Mouse (Mus musculus) small intestine, adult 2 months (tissue): ENCODE results near the gene Irak4. TPM values are rescaled to one million over a fixed set of nuclear protein-coding genes. Genes with fewer than 3 reads are reported as not detected.

ENCODE experiments used
- H3K27ac ChIP-seq: fragments of 200-500 bp; 2 replicates; pipeline ENCODE4 v1.5.1; 2012; ENCODE audit warnings: low read depth, low read length, control low read depth, inconsistent platforms; ENCODE audit not compliant: insufficient read depth
- H3K27me3 ChIP-seq: fragments of 200-500 bp; 2 replicates; pipeline ENCODE4 v1.6.1; 2012; ENCODE audit warnings: mild to moderate bottlenecking, moderate library complexity, low read length, inconsistent platforms; ENCODE audit not compliant: control insufficient read depth, insufficient read depth
- H3K36me3 ChIP-seq: fragments of 200-500 bp; 2 replicates; pipeline ENCODE4 v1.6.1; 2012; ENCODE audit warnings: mild to moderate bottlenecking, low read length, control low read depth, inconsistent platforms; ENCODE audit not compliant: control insufficient read depth, insufficient read depth
- H3K4me1 ChIP-seq: fragments of 200-500 bp; 2 replicates; pipeline ENCODE4 v1.6.1; 2012; ENCODE audit warnings: low read length, inconsistent platforms, mixed read lengths; ENCODE audit not compliant: control insufficient read depth, insufficient read depth, insufficient read length
- H3K4me3 ChIP-seq: fragments of 200-500 bp; 2 replicates; pipeline ENCODE4 v1.5.1; 2012; ENCODE audit warnings: low read depth, mild to moderate bottlenecking, control low read depth, inconsistent platforms, low read length, moderate library complexity
- CTCF ChIP-seq: fragments of 200-500 bp; IDR thresholded peaks from 2 replicates; pipeline ENCODE4 v1.5.1; 2012; ENCODE audit warnings: low read depth, mild to moderate bottlenecking, control low read depth, inconsistent platforms, low read length, moderate library complexity, mixed read lengths; ENCODE audit not compliant: insufficient replicate concordance, insufficient read length; ENCODE audit errors: extremely low read depth
- POLR2A ChIP-seq: fragments of 200-500 bp; IDR thresholded peaks from 2 replicates; pipeline ENCODE4 v1.6.1; 2012; ENCODE audit warnings: low read depth, mild to moderate bottlenecking, control low read depth, inconsistent platforms, low read length, moderate library complexity
- WGBS: fragments of 180-500 bp; shearing (Covaris S2); methylation state at CpG from one replicate; pipeline ENCODE4 v1.1.7; 2018; 5-methylcytosine and 5-hydroxymethylcytosine counted together
- polyA plus RNA-seq: library from polyadenylated mRNA; depleted of rRNA; stranded (reverse); fragments of >200 nt; gene quantifications from 2 replicates; pipeline ENCODE4 v1.2.3, GENCODE M21; 2012

The Irak4 gene
- polyA plus RNA-seq, 1 experiment = 12.9 TPM

- Histone ChIP-seq H3K4me1 (no peaks in the 10 kb centered on the region), H3K27me3 (0 out of 2 replicates have a peak, but pooled peaks cover 3% of the 10 kb centered on the region), H3K27ac (no peak overlapping the region), H3K36me3 (peaks cover 7% of the 10 kb centered on the region; the same call in 1 of the 2 replicates), H3K4me3 (no peak overlapping the region)
- TF ChIP-seq POLR2A (no peak), CTCF (no peak; the same call in 1 of the 2 replicates)
- 27% methylated on average over 9 of the region's 9 CpGs for WGBS
These were observed 23.1 kb upstream of the Irak4 start for GRCm38 (mm10) chr15:94520205-94520900.

GRCm38 (mm10) chr15:94520959-94521358, 22.5 kb upstream of the Irak4 start:
- Histone ChIP-seq H3K27me3 (0 out of 2 replicates have a peak, but pooled peaks cover 3% of the 10 kb centered on the region), H3K36me3 (peaks cover 7% of the 10 kb centered on the region; the same call in 1 of the 2 replicates), H3K4me1 (no peaks in the 10 kb centered on the region), H3K4me3 (no peak overlapping the region), H3K27ac (no peak overlapping the region)
- WGBS = 71% methylated on average over 5 of the region's 5 CpGs
- TF ChIP-seq POLR2A (no peak), CTCF (no peak)

- no peaks in the 10 kb centered on the region for H3K4me1 ChIP-seq
- 0 out of 2 replicates have a peak, but pooled peaks cover 3% of the 10 kb centered on the region for H3K27me3 ChIP-seq
- H3K27ac ChIP-seq = no peak overlapping the region
- 89% methylated on average over 28 of the region's 28 CpGs for WGBS
- TF ChIP-seq POLR2A = no peak
- no peak for TF ChIP-seq CTCF
- no peak overlapping the region for H3K4me3 ChIP-seq
- H3K36me3 ChIP-seq = peaks cover 10% of the 10 kb centered on the region
These were observed 20.2 kb upstream of the Irak4 start for GRCm38 (mm10) chr15:94523251-94523650.

- Histone ChIP-seq H3K4me1 (no peaks in the 10 kb centered on the region), H3K27ac (no peak overlapping the region), H3K27me3 (no peaks in the 10 kb centered on the region), H3K4me3 (no peak overlapping the region), H3K36me3 (peaks cover 15% of the 10 kb centered on the region)
- 91% methylated on average over 12 of the region's 12 CpGs for WGBS
- no peak for TF ChIP-seq POLR2A
- no peak for TF ChIP-seq CTCF
These were observed 18.5 kb upstream of the Irak4 start for GRCm38 (mm10) chr15:94524956-94525355.

GRCm38 (mm10) chr15:94530519-94530918, 12.9 kb upstream of the Irak4 start:
- Histone ChIP-seq H3K4me1 (peaks cover 2% of the 10 kb centered on the region; the same call in 1 of the 2 replicates), H3K27ac (no peak overlapping the region), H3K4me3 (no peak overlapping the region), H3K27me3 (no peaks in the 10 kb centered on the region), H3K36me3 (peaks cover 10% of the 10 kb centered on the region)
- no peak for TF ChIP-seq CTCF
- no peak for TF ChIP-seq POLR2A
- 82% methylated on average over 3 of the region's 3 CpGs for WGBS

- H3K36me3 ChIP-seq = peaks cover 12% of the 10 kb centered on the region
- peaks cover 2% of the 10 kb centered on the region; the same call in 1 of the 2 replicates for H3K4me1 ChIP-seq
- TF ChIP-seq CTCF = no peak
- no peak for TF ChIP-seq POLR2A
- 32% methylated on average over 5 of the region's 5 CpGs for WGBS
- no peaks in the 10 kb centered on the region for H3K27me3 ChIP-seq
- no peak overlapping the region for H3K27ac ChIP-seq
- no peak overlapping the region for H3K4me3 ChIP-seq
These were observed 11.1 kb upstream of the Irak4 start for GRCm38 (mm10) chr15:94532306-94532705.

GRCm38 (mm10) chr15:94532956-94533355, 10.5 kb upstream of the Irak4 start:
- 73% methylated on average over 6 of the region's 6 CpGs for WGBS
- TF ChIP-seq CTCF = no peak
- no peak for TF ChIP-seq POLR2A
- peaks cover 2% of the 10 kb centered on the region; the same call in 1 of the 2 replicates for H3K4me1 ChIP-seq

GRCm38 (mm10) chr15:94535521-94535920, 7.9 kb upstream of the Irak4 start:
- Histone ChIP-seq H3K27ac (no peak overlapping the region), H3K4me1 (peaks cover 2% of the 10 kb centered on the region; the same call in 1 of the 2 replicates), H3K36me3 (peaks cover 5% of the 10 kb centered on the region; the same call in 1 of the 2 replicates), H3K27me3 (no peaks in the 10 kb centered on the region), H3K4me3 (no peak overlapping the region)
- WGBS = 89% methylated on average over 7 of the region's 7 CpGs
- TF ChIP-seq POLR2A (no peak), CTCF (no peak)

More at GRCm38 (mm10) chr15:94532956-94533355, 10.5 kb upstream of the Irak4 start:
- H3K27me3 ChIP-seq = no peaks in the 10 kb centered on the region
- no peak overlapping the region for H3K4me3 ChIP-seq
- peaks cover 11% of the 10 kb centered on the region for H3K36me3 ChIP-seq
- H3K27ac ChIP-seq = no peak overlapping the region
